Mouse (Mus musculus): Measurements from ENCODE around the gene Nsmce4a.
A peak's percentile ranks its signal among the peaks of the same experiment; 100 is the strongest.

DNA sequence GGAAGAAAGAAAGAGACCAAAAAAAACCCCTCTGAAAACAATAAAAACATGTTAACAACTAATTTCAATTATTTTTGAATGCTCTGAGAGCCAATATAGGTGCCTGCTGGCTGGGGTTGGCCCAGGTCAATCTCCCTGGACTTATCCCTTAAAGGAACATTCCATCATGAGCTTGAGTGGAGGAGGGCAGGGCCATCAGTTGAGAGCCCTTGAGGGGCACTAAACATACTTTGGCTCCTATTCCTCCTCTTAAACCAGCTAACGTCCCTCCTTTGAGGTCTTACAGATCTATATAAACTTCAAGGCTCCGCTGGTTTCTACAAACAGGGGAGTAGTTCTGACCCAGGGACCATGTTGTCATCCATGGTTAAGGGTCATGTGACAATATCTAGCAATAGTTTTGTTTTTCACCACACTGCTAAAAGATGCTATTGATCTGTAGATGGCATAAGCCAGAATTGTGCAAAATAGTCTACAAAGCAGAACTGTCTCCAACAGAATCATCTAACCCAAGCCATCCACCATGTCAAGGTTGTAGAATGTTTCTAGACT, 13.7 kb upstream of the Nsmce4a start:
- no peak for TF ChIP-seq CTCF (IDR thresholded peaks at IDR 0.05)
- peak; percentile 97 for TF ChIP-seq EP300 (IDR thresholded peaks at IDR 0.05)
